Mouse (Mus musculus) duodenum, adult 2 months (tissue): ENCODE results near the gene Cyp4x1. TPM values are rescaled to one million over a fixed set of nuclear protein-coding genes. Genes with fewer than 3 reads are reported as not detected.

Experiments
- polyA plus RNA-seq: library from polyadenylated mRNA; depleted of rRNA; stranded (reverse); fragments of >200 nt; gene quantifications from 2 replicates; pipeline ENCODE4 v1.2.3, GENCODE M21; 2012; ENCODE audit warnings: low replicate concordance; rRNA removed

Cyp4x1 gene
- polyA plus RNA-seq: 0.02 and 0.04 TPM in 2 replicates

GRCm38 (mm10) chr4:115133621-115134295 is at the start of gene Cyp4x1:
Gene Cyp4x1, minus strand, starts transcription at chr4:115134281.

GRCm38 (mm10) chr4:115088611-115089338 is 45.3 kb downstream of the Cyp4x1 start, which contains the start of gene Pdzk1ip1:
Gene Pdzk1ip1, plus strand, starts transcription at chr4:115088708.

GRCm38 (mm10) chr4:115056371-115056920 is 77.6 kb downstream of the Cyp4x1 start, which contains the start of gene Tal1:
Gene Tal1, plus strand, starts transcription at chr4:115056426.

Other genes starting within 250 kb of the Cyp4x1 start
- gene Foxd2, start 225.4 kb downstream of the Cyp4x1 start, polyA plus RNA-seq: 0.06 and 0.20 TPM in 2 replicates
- not detected in 2 replicates for gene Foxe3, start 208.3 kb downstream of the Cyp4x1 start, polyA plus RNA-seq
- 33.3 and 38.6 TPM in 2 replicates for gene Cmpk1, start 147.0 kb downstream of the Cyp4x1 start, polyA plus RNA-seq
- gene Stil, start 134.1 kb downstream of the Cyp4x1 start, polyA plus RNA-seq: 0.30 and 0.90 TPM in 2 replicates
- gene Tal1, start 77.9 kb downstream of the Cyp4x1 start, polyA plus RNA-seq: 0.75 and 2.9 TPM in 2 replicates
- 5.9 and 28.8 TPM in 2 replicates for gene Pdzk1ip1, start 45.6 kb downstream of the Cyp4x1 start, polyA plus RNA-seq
- not detected in 2 replicates for gene Cyp4a29, start 107.8 kb upstream of the Cyp4x1 start, polyA plus RNA-seq
- gene Cyp4a12a, start 164.8 kb upstream of the Cyp4x1 start, polyA plus RNA-seq: 0.18 TPM in 1 of 2 replicates, not detected in the other